Mouse (Mus musculus) kidney, adult 8-10 months (tissue): ENCODE measurements around the gene Zfp467.

ENCODE experiments used
- DNase-seq, 2 experiments: peaks; one replicate each; pipeline ENCODE4 v3.0.0; 2022

Gene Zfp467

GRCm38 (mm10) chr6:48439654-48440053 lies 6.0 kb downstream of the Zfp467 start:
- DNase-seq, result no peak

- no peak for DNase-seq
These were observed 7.0 kb downstream of the Zfp467 start for GRCm38 (mm10) chr6:48438475-48439125.

GRCm38 (mm10) chr6:48437679-48438376 lies 7.8 kb downstream of the Zfp467 start:
- DNase-seq, result no peak

GRCm38 (mm10) chr6:48435706-48436349 lies 9.8 kb downstream of the Zfp467 start:
- DNase-seq, result peak; percentile 40 to 62

- DNase-seq, result peak; percentile 77 to 90
These were observed 10.5 kb downstream of the Zfp467 start for GRCm38 (mm10) chr6:48435111-48435510.

- DNase-seq, result peak; percentile 50 to 75
These were observed 11.0 kb downstream of the Zfp467 start for GRCm38 (mm10) chr6:48434651-48435050.

GRCm38 (mm10) chr6:48432893-48433816 lies 12.5 kb downstream of the Zfp467 start:
- peak; percentile 34 to 42 for DNase-seq

- DNase-seq, result no peak
These were observed 14.9 kb downstream of the Zfp467 start for GRCm38 (mm10) chr6:48430748-48431147.

- DNase-seq, result peak; percentile 50 to 78
These were observed 16.7 kb downstream of the Zfp467 start for GRCm38 (mm10) chr6:48428769-48429557.

GRCm38 (mm10) chr6:48426956-48427355 lies 18.7 kb downstream of the Zfp467 start:
- DNase-seq, result no peak

- DNase-seq, result no peak
These were observed 21.6 kb downstream of the Zfp467 start for GRCm38 (mm10) chr6:48424074-48424473.

- DNase-seq, result no peak
These were observed 22.3 kb downstream of the Zfp467 start for GRCm38 (mm10) chr6:48423336-48423735.

- no peak for DNase-seq
These were observed 25.0 kb downstream of the Zfp467 start for GRCm38 (mm10) chr6:48420647-48421046.

GRCm38 (mm10) chr6:48416486-48416885 lies 29.1 kb downstream of the Zfp467 start:
- peak in 1 of 2 experiments; percentile 72 for DNase-seq

- no peak for DNase-seq
These were observed 30.0 kb downstream of the Zfp467 start for GRCm38 (mm10) chr6:48415636-48416035.

GRCm38 (mm10) chr6:48414886-48415285 lies 30.7 kb downstream of the Zfp467 start:
- no peak for DNase-seq

- DNase-seq, result no peak
These were observed 32.5 kb downstream of the Zfp467 start for GRCm38 (mm10) chr6:48413081-48413480.

GRCm38 (mm10) chr6:48412662-48413061 lies 33.0 kb downstream of the Zfp467 start:
- no peak for DNase-seq

GRCm38 (mm10) chr6:48412147-48412546 lies 33.5 kb downstream of the Zfp467 start:
- no peak for DNase-seq

GRCm38 (mm10) chr6:48411193-48412092 lies 34.2 kb downstream of the Zfp467 start:
- peak in 1 of 2 experiments; percentile 55 for DNase-seq

GRCm38 (mm10) chr6:48410551-48410950 lies 35.1 kb downstream of the Zfp467 start:
- no peak for DNase-seq
